Comparison of ENCODE assay signal across 1 mouse cellular context in genomic region chr7:80885666-80886065, GRCm38 (mm10).
TF ChIP-seq lines count a peak whose summit lies in the region.

No protein-coding gene starts in this region.

TF ChIP-seq in MEL, 35 proteins besides CTCF, POLR2A, EP300 and RAD21 (continued from another document):
- TF ChIP-seq MYB (IDR thresholded peaks at IDR 0.05; ENCODE audit: low read depth, low read length) (no peak), ZMIZ1 (IDR thresholded peaks at IDR 0.05; ENCODE audit: low read depth, low read length) (no peak), POLR2AphosphoS5 (IDR thresholded peaks at IDR 0.05; ENCODE audit: borderline replicate concordance, low read depth, low read length) (no peak), ZNF384 (IDR thresholded peaks at IDR 0.05; ENCODE audit: low read depth, low read length) (peak; percentile 90), GATA1 (IDR thresholded peaks at IDR 0.05; ENCODE audit: low read depth, low read length) (no peak), SMC3 (IDR thresholded peaks at IDR 0.05; ENCODE audit: low read depth, low read length) (peak; percentile 64), ETS1 (IDR thresholded peaks at IDR 0.05; ENCODE audit: low read depth, low read length) (no peak), UBTF (IDR thresholded peaks at IDR 0.05; ENCODE audit: borderline replicate concordance, insufficient read depth, low read depth, low read length) (no peak), RCOR1 (IDR thresholded peaks at IDR 0.05; ENCODE audit: low read depth, low read length) (no peak), POLR2AphosphoS2 (IDR thresholded peaks at IDR 0.05; ENCODE audit: low read length) (no peak), TAL1 (IDR thresholded peaks at IDR 0.05; ENCODE audit: low read length) (no peak), NELFE (IDR thresholded peaks at IDR 0.05; ENCODE audit: low read depth, low read length) (no peak), SIN3A (IDR thresholded peaks at IDR 0.05; ENCODE audit: low read length) (no peak), KAT2A (conservative IDR thresholded peaks at IDR 0.05; ENCODE audit: low read depth, low read length) (no peak), TBP (IDR thresholded peaks at IDR 0.05; ENCODE audit: low read depth, low read length) (no peak)
